Mouse (Mus musculus): ENCODE measurements around the gene Hacd1.

Gene Hacd1

GRCm38 (mm10) chr2:14055566-14056331 is at the start of gene Hacd1:
TSS of gene Hacd1 (minus strand) at chr2:14056135.
- peak; percentile 82 to 91 for DNase-seq

GRCm38 (mm10) chr2:14103924-14104323 is 48.0 kb upstream of the Hacd1 start:
- no peak for DNase-seq

GRCm38 (mm10) chr2:14102603-14103002 is 46.7 kb upstream of the Hacd1 start:
- DNase-seq = no peak

- DNase-seq = no peak
Measured at GRCm38 (mm10) chr2:14100533-14100932, 44.6 kb upstream of the Hacd1 start.

- peak in 1 of 2 experiments; percentile 11 for DNase-seq
Measured at GRCm38 (mm10) chr2:14078527-14078926, 22.6 kb upstream of the Hacd1 start.

DNA sequence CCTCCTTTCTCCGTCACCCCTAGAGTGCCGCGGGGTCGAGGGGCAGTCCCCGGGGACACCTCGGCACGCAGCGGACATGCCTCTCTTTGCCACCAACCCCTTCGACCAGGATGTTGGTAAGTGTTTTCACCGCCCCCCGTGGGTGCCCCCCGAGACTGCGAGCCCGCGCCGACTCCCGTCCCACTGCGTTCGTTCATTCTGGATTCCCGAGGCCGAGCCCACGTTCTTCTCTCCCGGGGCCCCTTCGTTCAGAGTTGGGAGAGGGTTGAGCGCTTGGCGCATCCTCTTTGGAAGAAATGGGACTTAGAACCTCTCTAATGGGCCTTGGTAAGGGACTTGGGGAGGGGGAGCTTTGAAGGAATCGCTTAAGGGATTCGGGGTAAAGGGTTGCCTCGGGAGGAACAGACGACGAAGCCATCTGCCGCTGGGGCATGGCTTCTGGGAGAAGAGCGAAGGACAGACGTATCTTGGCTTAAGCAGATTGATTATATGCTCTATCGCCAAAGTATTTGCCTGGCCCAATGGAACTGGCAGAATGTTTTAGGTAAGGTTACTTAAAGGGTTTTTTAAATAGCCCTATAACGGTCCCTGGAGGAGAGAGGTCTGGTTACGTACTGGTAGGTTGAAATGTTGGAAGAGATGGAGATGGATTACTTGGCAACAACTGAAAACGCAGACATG is 18.4 kb upstream of the Hacd1 start:
- DNase-seq = no peak

DNA sequence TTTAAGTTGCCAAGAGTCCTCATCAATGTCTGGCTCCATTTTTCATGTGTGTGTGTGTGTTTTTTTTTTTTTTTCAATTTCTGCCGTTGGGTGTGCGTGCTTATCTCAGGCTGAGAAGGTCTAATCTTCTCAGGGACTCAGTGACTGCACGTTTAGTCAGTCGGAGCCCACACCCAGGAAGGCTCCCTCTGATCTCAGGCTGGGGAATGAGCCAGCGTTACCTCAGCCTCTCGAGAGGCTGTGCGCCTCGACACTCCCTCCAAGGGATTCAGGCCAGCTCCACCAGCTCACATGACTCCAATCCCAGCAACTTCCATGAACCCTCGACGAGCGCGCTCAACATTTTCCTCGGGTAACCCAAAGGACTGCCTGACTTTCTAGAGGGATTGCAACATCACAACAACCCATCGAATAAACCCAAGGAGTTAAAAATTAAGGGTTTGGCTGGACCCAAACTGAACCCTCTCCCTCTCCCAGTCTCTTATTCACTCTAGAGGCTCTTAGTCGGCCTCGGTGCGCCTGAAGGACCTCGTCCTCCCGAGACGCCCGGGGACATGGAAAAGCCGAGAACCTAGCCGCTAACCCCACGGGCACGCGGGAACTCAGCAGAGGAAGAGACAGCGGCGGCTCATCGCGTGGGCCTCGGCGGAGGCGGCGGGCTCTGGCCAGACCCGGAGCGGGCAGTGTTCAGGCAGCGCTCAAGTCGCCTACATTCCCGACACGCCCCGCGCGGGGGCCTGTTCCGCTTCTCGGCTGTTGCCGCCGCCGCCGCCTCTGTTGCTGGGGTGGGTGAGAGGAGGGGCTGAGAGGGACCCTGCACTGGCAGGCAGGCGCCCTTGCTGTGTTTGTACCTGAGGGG is 17.7 kb upstream of the Hacd1 start, which contains the start of gene Stam:
Gene Stam, plus strand, starts transcription at position 737 of the 859 bp plus-strand sequence.
- peak; percentile 91 for DNase-seq

DNA sequence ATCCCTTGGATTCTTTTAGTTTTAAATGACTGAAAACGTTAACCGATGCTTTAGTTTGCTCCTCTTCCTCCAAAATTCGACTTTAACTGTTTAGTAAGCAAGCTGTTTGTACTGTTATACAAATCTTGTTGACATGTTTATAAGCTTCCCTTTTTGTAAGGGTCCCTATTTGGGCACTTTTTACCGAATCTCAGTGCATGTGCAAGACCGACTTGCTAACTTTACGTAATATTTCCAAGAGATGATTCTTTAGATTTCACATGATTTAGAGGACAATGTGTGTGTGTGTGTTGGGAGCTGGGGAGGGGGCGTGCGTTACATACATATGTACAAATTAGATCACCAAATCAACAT is 17.1 kb upstream of the Hacd1 start:
- DNase-seq = no peak

- DNase-seq = no peak
Measured at GRCm38 (mm10) chr2:14070466-14070865, 14.5 kb upstream of the Hacd1 start.

DNA sequence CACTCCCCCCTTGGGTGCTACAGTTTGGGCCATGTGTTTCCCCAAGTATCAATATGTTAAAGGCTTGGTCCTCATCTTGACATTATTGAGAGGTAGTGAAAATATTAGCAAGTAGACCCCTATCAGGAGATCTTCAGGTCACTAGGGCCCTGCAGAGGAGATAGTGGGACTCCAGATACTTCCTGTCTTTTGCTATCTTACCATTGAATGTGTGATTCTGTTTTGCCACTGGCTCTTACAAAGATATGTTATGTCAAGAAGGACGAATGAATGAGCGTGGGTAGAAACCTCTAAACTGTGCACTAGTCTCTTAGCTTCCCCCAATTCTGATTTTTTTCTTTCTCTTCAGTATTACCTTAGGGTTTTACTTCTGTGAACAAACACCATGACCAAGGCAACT is 13.1 kb upstream of the Hacd1 start:
- no peak for DNase-seq

- DNase-seq = no peak
Measured at GRCm38 (mm10) chr2:14065704-14066650, 10.0 kb upstream of the Hacd1 start.

- DNase-seq = peak; percentile 77 to 86
Measured at GRCm38 (mm10) chr2:14055168-14055565, 768 bp downstream of the Hacd1 start.

- no peak for DNase-seq
Measured at GRCm38 (mm10) chr2:14054716-14055115, 1.2 kb downstream of the Hacd1 start.

DNA sequence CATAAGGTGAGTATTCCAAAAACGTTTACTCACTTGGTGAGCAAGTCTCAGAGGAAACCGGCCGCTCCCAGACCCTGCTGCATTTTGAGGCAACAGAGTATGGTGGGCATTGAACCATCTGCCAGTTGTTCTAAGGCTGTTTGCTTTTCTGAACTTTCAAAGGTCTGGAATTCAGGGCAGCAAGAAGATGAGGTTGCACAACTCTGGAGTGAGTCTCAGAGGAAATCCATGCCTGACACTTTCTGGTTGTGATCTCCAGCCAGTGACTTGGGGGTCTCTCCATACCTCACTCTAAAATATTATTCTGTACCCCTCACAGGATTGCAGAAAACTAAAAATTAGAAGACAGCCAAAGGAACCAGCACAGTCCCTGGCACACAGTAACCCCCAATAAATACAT is 1.8 kb downstream of the Hacd1 start:
- no peak for DNase-seq

GRCm38 (mm10) chr2:14053618-14054017 is 2.3 kb downstream of the Hacd1 start:
- no peak for DNase-seq

DNA sequence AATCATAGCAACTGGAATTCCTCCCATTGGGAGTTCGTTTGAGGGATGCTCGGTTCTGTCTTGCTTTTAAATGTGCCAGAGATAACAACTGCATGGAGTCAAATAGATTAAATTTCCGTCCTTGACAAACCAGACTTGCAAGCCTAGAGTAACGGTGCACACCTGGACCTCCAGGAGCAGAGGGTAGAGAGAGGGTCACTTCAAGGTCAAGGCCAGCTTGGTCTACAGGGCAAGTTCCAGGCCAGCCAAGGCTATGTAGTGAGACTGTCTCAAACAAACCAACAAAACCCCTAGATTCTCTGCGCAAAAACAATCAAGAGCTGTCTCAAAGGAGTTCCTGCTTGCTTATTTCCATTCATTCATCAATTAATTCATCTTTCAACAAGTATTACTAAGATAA is 7.1 kb downstream of the Hacd1 start:
- no peak for DNase-seq

- DNase-seq = peak; percentile 32 to 70
Measured at GRCm38 (mm10) chr2:14048381-14048780, 7.6 kb downstream of the Hacd1 start.

DNA sequence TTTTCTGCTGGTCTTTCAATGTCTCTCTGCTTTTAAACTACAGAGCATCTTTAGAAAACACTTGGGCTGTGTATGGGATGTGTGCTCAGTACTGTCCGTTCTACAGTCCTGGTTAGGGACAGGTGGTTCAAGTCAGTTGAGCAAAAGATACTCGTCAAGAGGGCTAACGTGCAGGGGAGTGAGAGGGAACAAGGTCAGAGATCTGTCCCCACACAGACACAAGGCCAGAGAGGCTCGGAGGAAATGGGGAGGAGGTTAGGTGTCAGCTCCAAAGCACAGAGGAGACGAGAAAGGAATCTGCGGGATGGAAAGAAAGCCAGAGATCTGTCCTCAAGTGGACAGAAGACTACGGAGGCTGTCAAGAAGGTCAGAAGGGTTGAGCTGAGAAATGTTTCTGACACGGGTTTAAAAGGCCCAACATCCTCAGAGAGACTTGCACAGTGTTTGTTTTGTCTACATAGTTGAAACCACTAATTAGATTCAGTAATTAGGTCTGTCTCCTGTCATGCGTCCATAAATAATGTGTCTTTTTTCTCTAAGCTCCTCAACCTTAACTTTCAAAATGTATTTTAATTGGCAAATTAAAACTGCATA is 12.3 kb downstream of the Hacd1 start:
- no peak for DNase-seq

GRCm38 (mm10) chr2:14043011-14043410 is 12.9 kb downstream of the Hacd1 start:
- DNase-seq = no peak

DNA sequence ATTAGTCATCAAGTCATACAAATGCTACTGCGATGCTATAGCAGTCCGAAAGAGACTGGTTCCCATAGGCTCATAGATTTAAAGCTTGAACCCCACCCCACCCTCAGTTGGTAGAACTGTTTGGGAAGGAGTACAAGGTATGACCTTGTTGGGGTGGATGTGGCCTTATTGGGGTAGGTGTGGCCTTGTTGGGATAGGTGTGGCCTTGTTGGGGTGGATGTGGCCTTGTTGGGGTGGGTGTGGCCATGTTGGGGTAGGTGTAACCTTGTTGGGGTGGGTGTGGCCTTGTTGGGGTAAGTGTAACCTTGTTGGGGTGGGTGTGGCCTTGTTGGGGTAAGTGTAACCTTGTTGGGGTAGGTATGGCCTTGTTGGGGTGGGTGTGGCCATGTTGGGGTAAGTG is 14.7 kb downstream of the Hacd1 start:
- no peak for DNase-seq

- no peak for DNase-seq
Measured at GRCm38 (mm10) chr2:14019228-14019627, 36.7 kb downstream of the Hacd1 start.

GRCm38 (mm10) chr2:14005121-14005520 is 50.8 kb downstream of the Hacd1 start:
- DNase-seq = no peak
